Mouse (Mus musculus): ENCODE results near the gene Cxcl13. TPM values are rescaled to one million over a fixed set of nuclear protein-coding genes. Genes with fewer than 3 reads are reported as not detected.

The Cxcl13 gene
- not detected for polyA plus RNA-seq (2017; shearing (Covaris generic))

GRCm38 (mm10) chr5:95956651-95957050, at the start of gene Cxcl13:
TSS of gene Cxcl13 (plus strand) at chr5:95956951.

Other genes with a start within 250 kb of the Cxcl13 start
- gene Gm7978, start 220.8 kb upstream of the Cxcl13 start, polyA plus RNA-seq (2017; shearing (Covaris generic)): not detected
- gene Gm7982, start 214.9 kb upstream of the Cxcl13 start, polyA plus RNA-seq (2017; shearing (Covaris generic)): 0.64 TPM
- not detected for gene E330014E10Rik, start 181.0 kb upstream of the Cxcl13 start, polyA plus RNA-seq (2017; shearing (Covaris generic))
- 166 TPM for gene Cnot6l, start 207.2 kb downstream of the Cxcl13 start, polyA plus RNA-seq (2017; shearing (Covaris generic))